8 mouse cellular contexts compared by ENCODE assay signal in the genomic region with DNA sequence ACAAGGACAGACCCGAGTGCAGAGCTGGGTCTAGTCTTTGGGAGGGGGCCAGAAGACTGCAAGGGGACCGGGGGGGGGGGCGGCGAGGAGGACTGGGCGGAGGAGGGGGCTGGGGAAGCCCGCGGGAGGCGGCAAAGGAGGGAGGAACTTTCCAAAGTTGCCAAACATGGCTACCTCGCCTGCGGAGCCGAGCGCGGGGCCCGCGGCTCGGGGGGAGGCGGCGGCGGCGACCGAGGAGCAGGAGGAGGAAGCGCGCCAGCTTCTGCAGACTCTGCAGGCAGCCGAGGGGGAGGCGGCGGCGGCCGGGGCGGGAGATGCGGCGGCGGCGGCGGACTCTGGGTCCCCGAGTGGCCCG. TPM values are rescaled to one million over a fixed set of nuclear protein-coding genes. Genes with fewer than 3 reads are reported as not detected.
DNase-seq lines count a peak whose midpoint lies in the region; ATAC-seq and TF ChIP-seq lines count a peak whose summit lies in the region.

A gene (plus strand): TSS at position 124 of the 355 bp plus-strand sequence.

- peaks cover 48% of the 10 kb centered on the region for H3K4me1 ChIP-seq in heart, embryonic 13.5 days
- H3K4me1 ChIP-seq in ES-E14 (ENCODE audit: control insufficient read depth in 2 of 2, insufficient read depth in 2 of 2, low read length in 2 of 2, poor library complexity in 1 of 2) = peaks cover 2 to 14% of the 10 kb centered on the region in 2 experiments; a peak in 2 of 4 replicates
- H3K4me1 ChIP-seq in embryonic facial prominence, embryonic 14.5 days (ENCODE audit: control insufficient read depth, insufficient read depth, low read length) = peaks cover 24% of the 10 kb centered on the region
- peaks cover 44% of the 10 kb centered on the region for H3K4me1 ChIP-seq in intestine, embryonic 16.5 days (ENCODE audit: control insufficient read depth, insufficient read depth, low read length)
- peaks cover 7% of the 10 kb centered on the region; the same call in 1 of the 2 replicates for H3K4me1 ChIP-seq in stomach, postnatal 0 days (replicated peaks; ENCODE audit: control insufficient read depth, insufficient read depth)

- in situ Hi-C loops in ES-E14 (cut with MboI; ENCODE audit: low sequenced_read_pairs in 2 of 2, unreplicated experiment in 2 of 2) = no loop called here

- peak within 1 kb of the TSS; percentile 99 for H3K27ac ChIP-seq in heart, embryonic 13.5 days (replicated peaks)
- peak within 1 kb of the TSS; percentile 27; the same call in 1 of the 2 replicates for H3K27ac ChIP-seq in ES-E14 (ENCODE audit: insufficient read depth, low read depth, low read length, poor library complexity, severe bottlenecking)
- H3K27ac ChIP-seq in embryonic facial prominence, embryonic 14.5 days (replicated peaks; ENCODE audit: low read depth, low read length) = peak within 1 kb of the TSS; percentile 98
- H3K27ac ChIP-seq in intestine, embryonic 16.5 days (ENCODE audit: low read length) = peak within 1 kb of the TSS; percentile 96
- peak within 1 kb of the TSS; percentile 97 for H3K27ac ChIP-seq in stomach, postnatal 0 days (replicated peaks)

- H3K9ac ChIP-seq in heart, embryonic 13.5 days = peak within 1 kb of the TSS; percentile 97
- H3K9ac ChIP-seq in ES-E14 (ENCODE audit: insufficient read depth, low read depth, low read length, poor library complexity, severe bottlenecking) = peak within 1 kb of the TSS; percentile 64
- peak within 1 kb of the TSS; percentile 95 for H3K9ac ChIP-seq in embryonic facial prominence, embryonic 14.5 days (ENCODE audit: low read depth, low read length)
- H3K9ac ChIP-seq in intestine, embryonic 16.5 days (ENCODE audit: low read depth, low read length) = peak within 1 kb of the TSS; percentile 87
- peak within 1 kb of the TSS; percentile 82 for H3K9ac ChIP-seq in stomach, postnatal 0 days (ENCODE audit: low read length)

- no peak for TF ChIP-seq CTCF in stomach, postnatal 0 days (IDR thresholded peaks at IDR 0.05; ENCODE audit: low read depth)

- no peaks in the 10 kb centered on the region for H3K9me3 ChIP-seq in heart, embryonic 13.5 days
- H3K9me3 ChIP-seq in ES-E14 (ENCODE audit: control insufficient read depth, insufficient read depth, low read depth, low read length) = no peaks in the 10 kb centered on the region
- H3K9me3 ChIP-seq in embryonic facial prominence, embryonic 14.5 days (ENCODE audit: control insufficient read depth, low read length) = no peaks in the 10 kb centered on the region
- H3K9me3 ChIP-seq in intestine, embryonic 16.5 days (ENCODE audit: control insufficient read depth, low read length) = no peaks in the 10 kb centered on the region
- H3K9me3 ChIP-seq in stomach, postnatal 0 days (ENCODE audit: control insufficient read depth, low read length) = no peaks in the 10 kb centered on the region

- WGBS in heart, embryonic 13.5 days = under 1% methylated on average over 28 of the region's 36 CpGs
- 0% methylated on average over 6 of the region's 36 CpGs for WGBS in embryonic facial prominence, embryonic 14.5 days
- WGBS in intestine, embryonic 16.5 days = 0% methylated on average over 25 of the region's 36 CpGs
- under 1% methylated on average over 16 of the region's 36 CpGs for WGBS in stomach, postnatal 0 days

- peaks cover 42% of the 10 kb centered on the region for H3K36me3 ChIP-seq in heart, embryonic 13.5 days
- no peaks in the 10 kb centered on the region for H3K36me3 ChIP-seq in ES-E14 (ENCODE audit: control insufficient read depth, insufficient read depth, low read length, poor library complexity, severe bottlenecking)
- H3K36me3 ChIP-seq in embryonic facial prominence, embryonic 14.5 days (ENCODE audit: control insufficient read depth, insufficient read depth, low read length) = peaks cover 36% of the 10 kb centered on the region
- H3K36me3 ChIP-seq in intestine, embryonic 16.5 days (ENCODE audit: control insufficient read depth, insufficient read depth, low read length) = peaks cover 2% of the 10 kb centered on the region; the same call in 1 of the 2 replicates
- H3K36me3 ChIP-seq in stomach, postnatal 0 days (ENCODE audit: control insufficient read depth, insufficient read depth, low read length) = peaks cover 14% of the 10 kb centered on the region; the same call in 1 of the 2 replicates

- peak within 1 kb of the TSS; percentile 92 for H3K4me2 ChIP-seq in heart, embryonic 13.5 days
- H3K4me2 ChIP-seq in embryonic facial prominence, embryonic 14.5 days (ENCODE audit: low read depth, low read length) = peak within 1 kb of the TSS; percentile 91
- H3K4me2 ChIP-seq in intestine, embryonic 16.5 days (ENCODE audit: low read depth, low read length) = peak within 1 kb of the TSS; percentile 93
- peak within 1 kb of the TSS; percentile 83 for H3K4me2 ChIP-seq in stomach, postnatal 0 days (replicated peaks; ENCODE audit: low read depth)

- TF ChIP-seq EP300 in stomach, postnatal 0 days (optimal IDR thresholded peaks at IDR 0.05) = peak; percentile 1

- no peak for DNase-seq in heart, adult 11 months
- DNase-seq in ES-E14 (ENCODE audit: low read depth, low spot score) = no peak
- no peak for DNase-seq in embryonic facial prominence, embryonic 14.5 days (ENCODE audit: low spot score)
- peak; percentile 58 for DNase-seq in lung, postnatal 14 days
- peak; percentile 67 for DNase-seq in stomach, postnatal 0 days (ENCODE audit: low spot score)
- no peak for DNase-seq in cerebellum, adult 18-20 months

- 0 out of 2 replicates have a peak, but pooled peaks have one; percentile 0 for ATAC-seq in heart, embryonic 13.5 days (ENCODE audit: extremely low read depth, insufficient number of reproducible peaks, low FRiP score, low TSS enrichment)
- no peak for ATAC-seq in embryonic facial prominence, embryonic 14.5 days (ENCODE audit: low read depth)
- peak; percentile 8; the same call in 1 of the 2 replicates for ATAC-seq in intestine, embryonic 16.5 days
- peak; percentile 7; the same call in 1 of the 2 replicates for ATAC-seq in stomach, postnatal 0 days (ENCODE audit: low FRiP score, low TSS enrichment)

- peak within 1 kb of the TSS; percentile 86 for H3K4me3 ChIP-seq in heart, embryonic 13.5 days
- H3K4me3 ChIP-seq in ES-E14 (ENCODE audit: insufficient read depth in 1 of 2, low read depth in 1 of 2, low read length in 2 of 2, poor library complexity in 1 of 2, severe bottlenecking in 1 of 2) = peak within 1 kb of the TSS; percentile 72 to 74
- peak within 1 kb of the TSS; percentile 80 for H3K4me3 ChIP-seq in embryonic facial prominence, embryonic 14.5 days (ENCODE audit: low read depth, low read length)
- peak within 1 kb of the TSS; percentile 78 for H3K4me3 ChIP-seq in intestine, embryonic 16.5 days (ENCODE audit: low read length)
- H3K4me3 ChIP-seq in stomach, postnatal 0 days (ENCODE audit: low read depth, low read length) = peak within 1 kb of the TSS; percentile 70

- peaks cover 9% of the 10 kb centered on the region for H3K27me3 ChIP-seq in heart, embryonic 13.5 days (replicated peaks)
- no peaks in the 10 kb centered on the region for H3K27me3 ChIP-seq in embryonic facial prominence, embryonic 14.5 days (replicated peaks; ENCODE audit: control insufficient read depth, insufficient read depth, low read length)
- H3K27me3 ChIP-seq in intestine, embryonic 16.5 days (replicated peaks; ENCODE audit: control insufficient read depth, insufficient read depth, low read length) = no peaks in the 10 kb centered on the region
- no peaks in the 10 kb centered on the region for H3K27me3 ChIP-seq in stomach, postnatal 0 days (ENCODE audit: control insufficient read depth, insufficient read depth, low read length)

TF ChIP-seq in ES-E14, 5 proteins besides CTCF, POLR2A, EP300 and RAD21:
- TF ChIP-seq MAFK (IDR thresholded peaks at IDR 0.05; ENCODE audit: insufficient read depth, low read depth, low read length) (no peak), ZC3H11A (IDR thresholded peaks at IDR 0.05; ENCODE audit: borderline replicate concordance, low read depth, low read length) (no peak), CHD2 (IDR thresholded peaks at IDR 0.05; ENCODE audit: low read depth, low read length) (no peak), ZNF384 (IDR thresholded peaks at IDR 0.05; ENCODE audit: low read depth, low read length) (no peak), HCFC1 (IDR thresholded peaks at IDR 0.05; ENCODE audit: borderline replicate concordance, insufficient read depth, low read length) (no peak)
TF ChIP-seq in ES-E14: peak in this region for 0.

RNA-seq across cellular contexts. Expression of the gene that starts here (rescaled TPM):
- 5.9 and 6.0 TPM in 2 replicates for polyA plus RNA-seq in heart, embryonic 13.5 days (2015; fragmentation: Nextera tagmentation; extraction: Ambion mirVana)
- 2.9 and 3.0 TPM in 2 replicates for total RNA-seq in ES-E14 (2012; rRNA removed)
- 13.4 and 16.3 TPM in 2 replicates for polyA plus RNA-seq in embryonic facial prominence, embryonic 14.5 days (2014; fragmentation: Nextera tagmentation; extraction: Ambion mirVana)
- polyA plus RNA-seq in intestine, embryonic 16.5 days (2015; fragmentation: Nextera tagmentation; extraction: Ambion mirVana) = 7.3 and 7.5 TPM in 2 replicates
- 6.1 and 7.7 TPM in 2 replicates for polyA plus RNA-seq in stomach, postnatal 0 days (2015; fragmentation: Nextera tagmentation; extraction: Ambion mirVana)

Comparison
In these comparisons a context has a peak if more than half of its experiments do, and no peak if none do; other contexts are left out.
1. H3K27ac ChIP-seq: peak in every context shown above with its lines; median percentile 99 in heart, embryonic 13.5 days; 98 in embryonic facial prominence, embryonic 14.5 days; 97 in stomach, postnatal 0 days; 96 in intestine, embryonic 16.5 days; 27 in ES-E14.
2. DNase-seq: peak in lung, postnatal 14 days (single experiment) and stomach, postnatal 0 days (single experiment); none in heart, adult 11 months (single experiment), ES-E14 (single experiment), embryonic facial prominence, embryonic 14.5 days (single experiment) and cerebellum, adult 18-20 months (0 of 2).
3. Peak in every context shown above with its lines, with median percentiles within 50 percentile points of each other: H3K4me2 ChIP-seq, H3K4me3 ChIP-seq and H3K9ac ChIP-seq.